Mouse (Mus musculus): Measurements from ENCODE around the gene Pfkfb2. TPM values are rescaled to one million over a fixed set of nuclear protein-coding genes. Genes with fewer than 3 reads are reported as not detected.
"Not testable (repeated sequence)": the region's sequence is repeated elsewhere in the genome, so short reads cannot be mapped to it uniquely, and the experiment has no call there.

The Pfkfb2 gene
- polyA plus RNA-seq, 1 experiment from 2014 or later: 12.1 TPM

DNA sequence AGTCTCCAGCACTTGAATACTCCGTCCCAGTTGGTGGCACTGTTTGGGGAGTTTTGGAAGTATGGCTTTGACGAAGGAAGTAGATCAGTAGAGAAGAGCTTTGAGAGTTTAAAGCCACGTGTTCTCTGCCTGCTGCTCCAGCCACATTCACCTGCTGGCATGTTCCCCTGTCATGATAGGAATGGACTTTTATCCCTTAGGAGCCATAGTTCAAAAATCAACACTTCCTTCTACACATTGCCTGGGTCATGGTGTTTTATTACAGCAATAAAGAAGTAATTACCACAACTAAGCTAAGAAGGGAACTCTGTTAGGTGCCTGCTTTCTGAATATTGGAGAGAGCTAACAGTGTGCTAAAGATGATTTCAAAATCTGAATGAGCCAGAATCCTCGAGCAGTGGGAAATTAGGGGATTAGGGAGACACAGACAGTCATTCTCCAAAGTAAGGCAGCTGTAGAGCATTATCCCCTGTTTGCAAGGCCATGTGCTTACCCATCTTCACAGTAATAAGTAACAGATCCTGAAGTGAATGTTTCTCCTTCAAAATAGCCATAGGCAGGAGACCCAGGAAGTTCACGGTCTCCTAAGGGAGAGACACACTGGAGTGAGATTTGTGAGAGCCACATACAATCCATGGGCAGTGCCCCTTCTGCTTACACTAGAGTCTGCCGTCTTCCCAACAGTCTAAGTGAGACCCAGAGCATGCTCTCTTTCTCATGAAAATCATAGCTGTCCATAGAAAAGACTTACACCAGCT lies 47.2 kb downstream of the Pfkfb2 start:
- H3K27me3 ChIP-seq (replicated peaks; ENCODE audit: control insufficient read depth, insufficient read depth, low read length): no peaks in the 10 kb centered on the region
- H3K9me3 ChIP-seq (ENCODE audit: control insufficient read depth, low read length): no peaks in the 10 kb centered on the region
- H3K9ac ChIP-seq (ENCODE audit: low read depth, low read length): no peak overlapping the region
- ATAC-seq: peak; percentile 88
- no peak overlapping the region for H3K4me3 ChIP-seq (ENCODE audit: low read length)
- H3K4me1 ChIP-seq (ENCODE audit: control insufficient read depth, insufficient read depth, low read length): peaks cover 14% of the 10 kb centered on the region
- peak overlapping the region; percentile 91 for H3K27ac ChIP-seq (ENCODE audit: low read length)
- no peaks in the 10 kb centered on the region for H3K36me3 ChIP-seq (ENCODE audit: control insufficient read depth, insufficient read depth, low read length)
- no peak overlapping the region for H3K4me2 ChIP-seq (ENCODE audit: low read depth, low read length)
- 49% methylated on average over 6 of the region's 6 CpGs for WGBS

DNA sequence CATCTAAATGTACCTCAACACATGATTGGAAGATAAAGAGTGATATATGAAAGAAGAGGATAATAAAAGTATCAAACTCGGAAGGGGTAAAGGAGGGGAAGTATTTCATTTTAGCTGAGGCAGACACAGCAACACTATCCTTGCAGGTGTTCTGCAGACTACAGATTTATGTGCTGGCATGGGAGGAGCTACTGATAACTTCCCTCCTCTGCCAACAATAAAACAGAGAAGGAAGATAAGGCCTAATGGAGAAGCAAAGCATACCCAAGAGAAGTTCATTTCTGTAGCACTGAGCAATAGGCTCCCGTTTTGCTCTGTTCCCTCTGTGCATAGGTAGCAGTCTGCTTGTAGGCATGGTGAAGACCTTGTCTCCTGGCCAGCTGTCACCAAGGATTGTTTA lies 48.0 kb downstream of the Pfkfb2 start:
- 48% methylated on average over 2 of the region's 2 CpGs for WGBS
- Histone ChIP-seq H3K27ac (ENCODE audit: low read length) (peak overlapping the region; percentile 89), H3K9ac (ENCODE audit: low read depth, low read length) (no peak overlapping the region), H3K27me3 (replicated peaks; ENCODE audit: control insufficient read depth, insufficient read depth, low read length) (no peaks in the 10 kb centered on the region), H3K4me1 (ENCODE audit: control insufficient read depth, insufficient read depth, low read length) (peaks cover 14% of the 10 kb centered on the region), H3K4me2 (ENCODE audit: low read depth, low read length) (no peak overlapping the region), H3K4me3 (ENCODE audit: low read length) (no peak overlapping the region), H3K36me3 (ENCODE audit: control insufficient read depth, insufficient read depth, low read length) (no peaks in the 10 kb centered on the region), H3K9me3 (ENCODE audit: control insufficient read depth, low read length) (no peaks in the 10 kb centered on the region)
- peak; percentile 77 for ATAC-seq

DNA sequence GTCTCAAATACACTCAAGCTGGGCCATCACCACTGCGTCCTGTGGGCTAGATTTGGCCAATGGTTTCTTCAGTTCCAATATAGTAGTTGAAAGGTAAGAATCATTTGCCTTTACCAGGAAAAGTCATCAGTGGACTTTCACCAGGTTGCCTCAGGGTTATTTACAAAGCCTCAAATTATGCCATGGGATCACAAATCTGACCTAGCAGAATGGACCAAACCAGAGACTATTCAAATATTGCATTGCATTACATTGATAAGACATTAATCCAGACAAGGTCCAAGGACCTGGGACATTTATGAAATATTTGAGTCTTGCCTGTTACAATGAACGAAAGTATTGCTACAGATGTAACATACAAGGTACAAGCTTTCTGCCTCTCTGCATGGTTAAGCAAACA lies 50.5 kb downstream of the Pfkfb2 start:
- Histone ChIP-seq H3K27ac (ENCODE audit: low read length) (no peak overlapping the region), H3K4me1 (ENCODE audit: control insufficient read depth, insufficient read depth, low read length) (peaks cover 11% of the 10 kb centered on the region), H3K9me3 (ENCODE audit: control insufficient read depth, low read length) (no peaks in the 10 kb centered on the region), H3K27me3 (replicated peaks; ENCODE audit: control insufficient read depth, insufficient read depth, low read length) (no peaks in the 10 kb centered on the region), H3K36me3 (ENCODE audit: control insufficient read depth, insufficient read depth, low read length) (no peaks in the 10 kb centered on the region), H3K9ac (ENCODE audit: low read depth, low read length) (no peak overlapping the region), H3K4me2 (ENCODE audit: low read depth, low read length) (no peak overlapping the region), H3K4me3 (ENCODE audit: low read length) (no peak overlapping the region)
- ATAC-seq: no peak
- 75% methylated on average over 2 of the region's 2 CpGs for WGBS

DNA sequence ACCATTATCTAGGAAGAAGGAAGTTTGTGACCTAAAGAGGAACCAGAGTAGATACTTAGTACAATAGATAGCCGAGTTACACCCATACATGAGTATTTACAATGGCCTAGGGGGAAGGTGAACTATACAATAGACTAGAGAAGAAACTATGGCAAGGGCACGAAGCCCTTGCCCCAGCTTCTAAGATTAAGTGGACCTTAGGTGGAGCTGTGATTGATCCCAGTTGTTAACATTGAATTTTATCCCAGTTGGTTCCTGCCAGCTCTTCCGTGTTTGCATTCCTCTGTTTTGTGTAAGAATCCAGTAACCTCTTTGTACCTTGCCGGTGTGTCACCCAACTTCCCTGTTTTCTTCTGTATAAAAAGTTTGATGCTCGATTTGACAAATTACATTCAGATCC lies 65.5 kb downstream of the Pfkfb2 start:
- 87% methylated on average over 5 of the region's 5 CpGs for WGBS
- not testable (repeated sequence) for H3K4me1 ChIP-seq (ENCODE audit: control insufficient read depth, insufficient read depth, low read length); H3K9ac ChIP-seq (ENCODE audit: low read depth, low read length); H3K27me3 ChIP-seq (replicated peaks; ENCODE audit: control insufficient read depth, insufficient read depth, low read length); H3K27ac ChIP-seq (ENCODE audit: low read length); H3K4me3 ChIP-seq (ENCODE audit: low read length); H3K36me3 ChIP-seq (ENCODE audit: control insufficient read depth, insufficient read depth, low read length); H3K4me2 ChIP-seq (ENCODE audit: low read depth, low read length); H3K9me3 ChIP-seq (ENCODE audit: control insufficient read depth, low read length); ATAC-seq

DNA sequence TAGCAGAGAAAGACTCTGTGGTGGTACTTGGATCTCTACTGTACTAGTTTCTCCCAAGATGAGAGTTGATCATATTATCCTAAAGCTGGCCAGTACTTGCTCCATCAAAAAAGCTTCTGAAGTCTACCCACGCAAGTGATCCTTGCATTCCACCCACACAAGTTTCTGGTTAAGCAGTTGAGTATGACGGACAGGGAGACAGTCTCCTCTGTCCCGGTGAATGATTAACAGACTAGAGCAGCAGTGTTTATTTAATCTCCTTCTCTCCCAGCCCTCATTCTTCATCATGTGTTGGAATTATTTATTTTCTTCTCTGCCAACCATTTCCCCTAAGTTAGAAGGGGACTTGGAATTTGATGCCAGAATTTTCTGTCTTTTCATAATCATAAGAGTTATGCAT lies 67.6 kb downstream of the Pfkfb2 start, which contains the start of gene C4bp:
Gene C4bp, minus strand, starts transcription at position 179 of the 400 bp plus-strand sequence.
- Histone ChIP-seq H3K4me1 (ENCODE audit: control insufficient read depth, insufficient read depth, low read length) (0 out of 2 replicates have a peak, but pooled peaks cover 2% of the 10 kb centered on the region), H3K27me3 (replicated peaks; ENCODE audit: control insufficient read depth, insufficient read depth, low read length) (no peaks in the 10 kb centered on the region), H3K9me3 (ENCODE audit: control insufficient read depth, low read length) (no peaks in the 10 kb centered on the region), H3K27ac (ENCODE audit: low read length) (no peak within 1 kb of the TSS), H3K36me3 (ENCODE audit: control insufficient read depth, insufficient read depth, low read length) (no peaks in the 10 kb centered on the region), H3K9ac (ENCODE audit: low read depth, low read length) (no peak within 1 kb of the TSS), H3K4me3 (ENCODE audit: low read length) (no peak within 1 kb of the TSS), H3K4me2 (ENCODE audit: low read depth, low read length) (no peak within 1 kb of the TSS)
- WGBS: 46% methylated on average over 3 of the region's 3 CpGs
- ATAC-seq: peak; percentile 83

DNA sequence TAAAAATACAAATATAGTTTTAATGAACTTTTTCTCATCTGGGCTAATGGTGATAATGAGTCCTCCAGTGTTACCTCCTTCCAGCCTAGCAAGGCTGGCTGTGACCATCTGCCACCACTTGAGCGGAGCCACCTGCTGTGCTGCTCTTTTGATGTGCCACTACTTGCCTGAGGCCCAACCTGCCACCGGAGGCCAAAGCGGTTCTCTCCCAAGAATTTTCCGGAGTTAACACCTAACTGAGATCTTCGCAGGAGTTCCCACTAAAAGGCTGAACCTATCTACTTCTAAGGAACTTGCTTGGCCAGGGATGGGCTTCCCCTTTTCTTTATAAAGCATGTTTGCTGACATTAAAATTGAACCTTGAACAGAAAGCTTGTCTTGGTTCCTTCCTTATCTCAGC lies 69.4 kb downstream of the Pfkfb2 start:
- 30% methylated on average over 5 of the region's 5 CpGs for WGBS
- not testable (repeated sequence) for H3K27ac ChIP-seq (ENCODE audit: low read length); H3K4me2 ChIP-seq (ENCODE audit: low read depth, low read length); H3K9ac ChIP-seq (ENCODE audit: low read depth, low read length); H3K27me3 ChIP-seq (replicated peaks; ENCODE audit: control insufficient read depth, insufficient read depth, low read length); H3K4me3 ChIP-seq (ENCODE audit: low read length); H3K4me1 ChIP-seq (ENCODE audit: control insufficient read depth, insufficient read depth, low read length); H3K9me3 ChIP-seq (ENCODE audit: control insufficient read depth, low read length); H3K36me3 ChIP-seq (ENCODE audit: control insufficient read depth, insufficient read depth, low read length); ATAC-seq

DNA sequence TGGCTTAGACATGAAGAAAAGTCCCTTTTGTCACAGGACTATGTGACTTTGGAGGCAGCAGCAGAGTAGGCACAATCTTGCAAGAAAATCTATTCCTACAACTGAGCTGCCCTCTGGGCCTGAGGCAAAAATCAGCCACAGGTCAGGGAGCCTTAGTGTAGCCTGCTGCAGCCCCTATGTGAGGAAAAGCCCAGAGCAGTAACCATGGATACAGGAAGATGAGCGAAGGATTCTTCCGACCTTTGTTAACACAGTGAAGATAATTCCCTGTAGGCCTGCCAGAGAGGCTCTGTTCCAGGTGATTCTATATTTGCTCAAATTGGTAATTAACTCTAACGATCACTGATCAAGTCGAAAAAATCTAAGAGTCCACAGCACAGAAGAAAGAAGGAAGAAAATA lies 85.0 kb downstream of the Pfkfb2 start:
- Histone ChIP-seq H3K4me3 (ENCODE audit: low read length) (no peak overlapping the region), H3K36me3 (ENCODE audit: control insufficient read depth, insufficient read depth, low read length) (no peaks in the 10 kb centered on the region), H3K4me1 (ENCODE audit: control insufficient read depth, insufficient read depth, low read length) (0 out of 2 replicates have a peak, but pooled peaks cover 2% of the 10 kb centered on the region), H3K4me2 (ENCODE audit: low read depth, low read length) (no peak overlapping the region), H3K27ac (ENCODE audit: low read length) (no peak overlapping the region), H3K27me3 (replicated peaks; ENCODE audit: control insufficient read depth, insufficient read depth, low read length) (no peaks in the 10 kb centered on the region), H3K9me3 (ENCODE audit: control insufficient read depth, low read length) (no peaks in the 10 kb centered on the region), H3K9ac (ENCODE audit: low read depth, low read length) (no peak overlapping the region)
- WGBS: 55% methylated on average over 4 of the region's 4 CpGs
- ATAC-seq: no peak

DNA sequence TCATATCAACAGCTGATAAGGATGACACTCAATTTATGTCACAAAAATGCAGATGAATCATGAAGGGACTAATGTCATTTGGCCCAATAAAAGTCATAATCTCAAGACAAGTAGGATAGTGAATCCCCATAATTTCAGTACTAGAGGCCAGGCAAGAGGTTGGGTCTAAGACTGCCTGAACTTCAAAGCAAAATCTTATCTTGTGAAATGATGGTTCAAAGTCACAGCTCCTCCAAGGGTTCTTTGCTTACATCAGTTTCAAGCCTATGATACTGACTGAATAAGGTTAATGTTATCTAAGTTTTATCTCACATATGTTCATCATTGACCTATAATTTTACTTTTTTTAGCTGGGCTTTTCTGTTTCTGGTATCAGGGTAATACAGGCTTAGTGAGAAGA lies 88.1 kb downstream of the Pfkfb2 start:
- Histone ChIP-seq H3K9me3 (ENCODE audit: control insufficient read depth, low read length) (no peaks in the 10 kb centered on the region), H3K36me3 (ENCODE audit: control insufficient read depth, insufficient read depth, low read length) (no peaks in the 10 kb centered on the region)
- peak; percentile 71 for ATAC-seq

More for the DNA sequence above, 88.1 kb downstream of the Pfkfb2 start:
- H3K9ac ChIP-seq (ENCODE audit: low read depth, low read length): no peak overlapping the region
- no peak overlapping the region for H3K27ac ChIP-seq (ENCODE audit: low read length)
- no peak overlapping the region for H3K4me3 ChIP-seq (ENCODE audit: low read length)
- no peaks in the 10 kb centered on the region for H3K27me3 ChIP-seq (replicated peaks; ENCODE audit: control insufficient read depth, insufficient read depth, low read length)
- H3K4me1 ChIP-seq (ENCODE audit: control insufficient read depth, insufficient read depth, low read length): 0 out of 2 replicates have a peak, but pooled peaks cover 2% of the 10 kb centered on the region
- no peak overlapping the region for H3K4me2 ChIP-seq (ENCODE audit: low read depth, low read length)

Measured in intestine, embryonic 16.5 days (tissue).